In the genomic region with DNA sequence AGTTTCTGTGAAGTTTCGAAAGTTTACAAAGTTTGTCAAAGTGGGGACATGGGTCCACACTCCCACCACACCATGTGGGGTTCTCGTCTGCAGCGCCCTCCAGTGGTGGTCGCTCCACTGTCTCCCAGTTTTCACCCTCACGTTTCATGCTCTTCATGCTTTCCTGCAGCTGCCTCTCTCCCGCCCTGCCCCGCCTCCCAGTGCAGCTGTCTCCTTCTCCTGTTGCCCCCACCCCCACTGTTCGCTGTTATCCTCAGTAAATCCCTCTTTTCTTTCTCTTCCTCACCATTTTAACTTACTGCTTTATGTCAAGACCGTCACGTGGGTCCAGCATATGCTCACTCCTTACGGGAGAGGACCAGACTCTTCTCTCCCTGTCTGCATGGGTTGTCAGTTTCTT, we compare ENCODE assay signal across 12 mouse cellular contexts. TPM values are rescaled to one million over a fixed set of nuclear protein-coding genes. Genes with fewer than 3 reads are reported as not detected.
DNase-seq lines count a peak whose midpoint lies in the region; ATAC-seq and TF ChIP-seq lines count a peak whose summit lies in the region.
"Had no signal": no experiment of that assay in that cellular context is flagged by ENCODE, and none has a peak within 500 bp of the region (broad histone marks: within the 10 kb centered on the region; RNA-seq: fewer than 3 reads in every experiment).

No protein-coding gene starts in this region.

- TF ChIP-seq EP300 in stomach, postnatal 0 days (optimal IDR thresholded peaks at IDR 0.05), result no peak

- peak; percentile 18 for DNase-seq in gastrocnemius, postnatal 14 days
- DNase-seq in gastrocnemius, postnatal 36 days, result no peak
- DNase-seq in thymus, adult 2 months, result no peak
- DNase-seq in thymus, postnatal 25 days, result no peak
- peak; percentile 31 for DNase-seq in induced T-regulatory cell, adult 2 months (ENCODE audit: low read depth)
- DNase-seq in stomach, postnatal 0 days (ENCODE audit: low spot score), result peak; percentile 25
- no peak for DNase-seq in frontal cortex, postnatal 25 days (ENCODE audit: low spot score in 2 of 2)
- DNase-seq in lung, postnatal 36 days, result no peak
- DNase-seq: cerebellum, postnatal 14 days; layer of hippocampus, adult 9-11 months had no signal

- no peak overlapping the region for H3K4me2 ChIP-seq in stomach, postnatal 0 days (replicated peaks; ENCODE audit: low read depth)
- H3K4me2 ChIP-seq: heart, embryonic 12.5 days; neural tube, embryonic 12.5 days had no signal

- no peak overlapping the region for H3K27ac ChIP-seq in thymus, adult 2 months (ENCODE audit: control insufficient read depth, insufficient read depth, low read length)
- H3K27ac ChIP-seq in stomach, postnatal 0 days (replicated peaks), result no peak overlapping the region
- H3K27ac ChIP-seq: neural tube, embryonic 12.5 days had no signal

- no peak overlapping the region for H3K9ac ChIP-seq in stomach, postnatal 0 days (ENCODE audit: low read length)
- H3K9ac ChIP-seq: heart, embryonic 12.5 days; neural tube, embryonic 12.5 days had no signal

- no peak overlapping the region for H3K4me3 ChIP-seq in thymus, adult 2 months (ENCODE audit: control insufficient read depth, insufficient read depth, low read length)
- H3K4me3 ChIP-seq in stomach, postnatal 0 days (ENCODE audit: low read depth, low read length), result no peak overlapping the region
- H3K4me3 ChIP-seq: heart, embryonic 12.5 days; neural tube, embryonic 12.5 days had no signal

- TF ChIP-seq POLR2A in thymus, adult 2 months (IDR thresholded peaks at IDR 0.05; ENCODE audit: control insufficient read depth, extremely low read depth, insufficient read depth, low read length, poor library complexity), result no peak

- peak; percentile 59; the same call in 1 of the 2 replicates for TF ChIP-seq CTCF in thymus, adult 2 months (IDR thresholded peaks at IDR 0.05; ENCODE audit: borderline replicate concordance, control insufficient read depth, extremely low read depth, insufficient read depth, low read length, poor library complexity)
- TF ChIP-seq CTCF in stomach, postnatal 0 days (IDR thresholded peaks at IDR 0.05; ENCODE audit: low read depth), result peak; percentile 55

- ATAC-seq in stomach, postnatal 0 days (ENCODE audit: low FRiP score, low TSS enrichment), result no peak

- WGBS in thymus, adult 2 months, result 69% methylated on average over 11 of the region's 11 CpGs
- 36% methylated on average over 11 of the region's 11 CpGs for WGBS in stomach, postnatal 0 days

- peaks cover 7% of the 10 kb centered on the region; the same call in 1 of the 2 replicates for H3K4me1 ChIP-seq in thymus, adult 2 months (replicated peaks; ENCODE audit: control insufficient read depth, insufficient read depth, low read length)
- H3K4me1 ChIP-seq in stomach, postnatal 0 days (replicated peaks; ENCODE audit: control insufficient read depth, insufficient read depth), result no peaks in the 10 kb centered on the region
- H3K4me1 ChIP-seq: heart, embryonic 12.5 days; neural tube, embryonic 12.5 days had no signal

- peaks cover 25% of the 10 kb centered on the region for H3K36me3 ChIP-seq in thymus, adult 2 months (ENCODE audit: control insufficient read depth, insufficient read depth, low read length)
- H3K36me3 ChIP-seq in stomach, postnatal 0 days (ENCODE audit: control insufficient read depth, insufficient read depth, low read length), result peaks cover 13% of the 10 kb centered on the region

- no peaks in the 10 kb centered on the region for H3K27me3 ChIP-seq in thymus, adult 2 months (ENCODE audit: control insufficient read depth, insufficient read depth, low read length)
- H3K27me3 ChIP-seq in stomach, postnatal 0 days (ENCODE audit: control insufficient read depth, insufficient read depth, low read length), result no peaks in the 10 kb centered on the region
- H3K27me3 ChIP-seq: heart, embryonic 12.5 days; neural tube, embryonic 12.5 days had no signal

- no peaks in the 10 kb centered on the region for H3K9me3 ChIP-seq in stomach, postnatal 0 days (ENCODE audit: control insufficient read depth, low read length)
- H3K9me3 ChIP-seq: heart, embryonic 12.5 days; neural tube, embryonic 12.5 days had no signal

- intact Hi-C loops in gastrocnemius, postnatal 14 days (cut with DNase I; ENCODE audit: low total_unique reads), result no loop called here
- intact Hi-C loops in gastrocnemius, postnatal 36 days (cut with DNase I), result no loop called here

RNA-seq across cellular contexts. Expression of a gene that starts 18.0 kb away (rescaled TPM):
- total RNA-seq in gastrocnemius, postnatal 14 days (2021), result 10 to 100 TPM; 46.8 to 50.2 TPM
- 10 to 100 TPM; 46.2 to 50.9 TPM for total RNA-seq in gastrocnemius, postnatal 36 days (2021)
- 27.8 and 28.7 TPM in 2 replicates for polyA plus RNA-seq in thymus, adult 2 months (2012; rRNA removed)
- polyA plus RNA-seq in stomach, postnatal 0 days (2015; fragmentation: Nextera tagmentation; extraction: Ambion mirVana), result 29.1 and 29.3 TPM in 2 replicates

Comparison
In these comparisons a context has a peak if more than half of its experiments do, and no peak if none do; other contexts are left out.
1. DNase-seq: peak in gastrocnemius, postnatal 14 days (single experiment), induced T-regulatory cell, adult 2 months (single experiment) and stomach, postnatal 0 days (single experiment); none in gastrocnemius, postnatal 36 days (0 of 2), thymus, adult 2 months (single experiment), thymus, postnatal 25 days (single experiment), frontal cortex, postnatal 25 days (0 of 2) and lung, postnatal 36 days (single experiment).